Mouse (Mus musculus) kidney, adult 2 months (tissue): ENCODE measurements around the gene Ccdc107.

Source experiments
- CTCF ChIP-seq: fragments of 200-500 bp; conservative IDR thresholded peaks from 2 replicates; pipeline ENCODE4 v1.5.1; 2011; ENCODE audit warnings: low read depth, mild to moderate bottlenecking, control low read depth, low read length, moderate library complexity, mixed read lengths; ENCODE audit not compliant: insufficient read depth, insufficient read length
- POLR2A ChIP-seq: fragments of 200-500 bp; IDR thresholded peaks from one replicate; pipeline ENCODE4 v1.6.1; 2011; ENCODE audit warnings: low read depth, low read length, control low read depth

GRCm38 (mm10) chr4:43503041-43503440 is 10.3 kb downstream of the Ccdc107 start:
- TF ChIP-seq CTCF (no peak), POLR2A (no peak)
